Mouse (Mus musculus): ENCODE results near the gene Ctbs.

GRCm38 (mm10) chr3:146405213-146406006 is 44.2 kb upstream of the Ctbs start:
- TF ChIP-seq CTCF (IDR thresholded peaks at IDR 0.05; ENCODE audit: control insufficient read depth, insufficient read depth, insufficient replicate concordance, low read depth, low read length) (no peak), POLR2A (IDR thresholded peaks at IDR 0.05; ENCODE audit: control insufficient read depth, low read depth, low read length) (no peak)
